Mouse (Mus musculus) spleen, adult 2 months (tissue): ENCODE measurements around the gene Tmem11. TPM values are rescaled to one million over a fixed set of nuclear protein-coding genes. Genes with fewer than 3 reads are reported as not detected.

Source experiments
- DNase-seq, 2 experiments: peaks; one replicate each; pipeline versions ENCODE4 v3.0.0 to v3.0.0-alpha.2; 2012 to 2021; ENCODE audit warnings: low spot score in 2 of 2, low read depth in 1 of 2
- H3K27ac ChIP-seq: fragments of 200-500 bp; 2 replicates; pipeline ENCODE4 v1.5.1; 2012; ENCODE audit warnings: low read length, inconsistent platforms; ENCODE audit not compliant: insufficient read depth
- H3K27me3 ChIP-seq: fragments of 200-500 bp; 2 replicates; pipeline ENCODE4 v1.6.1; 2012; ENCODE audit warnings: mild to moderate bottlenecking, moderate library complexity, low read length, inconsistent platforms; ENCODE audit not compliant: control insufficient read depth, insufficient read depth
- H3K36me3 ChIP-seq: fragments of 200-500 bp; 2 replicates; pipeline ENCODE4 v1.6.1; 2012; ENCODE audit warnings: mild to moderate bottlenecking, low read length, inconsistent platforms; ENCODE audit not compliant: control insufficient read depth, insufficient read depth
- H3K4me1 ChIP-seq: fragments of 200-500 bp; 2 replicates; pipeline ENCODE4 v1.6.1; 2011; ENCODE audit warnings: inconsistent platforms; ENCODE audit not compliant: control insufficient read depth, insufficient read depth, insufficient read length
- H3K4me3 ChIP-seq: fragments of 200-500 bp; 2 replicates; pipeline ENCODE4 v1.5.1; 2011; ENCODE audit warnings: mild to moderate bottlenecking, inconsistent platforms; ENCODE audit not compliant: insufficient read depth, insufficient read length; ENCODE audit errors: extremely low read depth
- CTCF ChIP-seq: fragments of 200-500 bp; IDR thresholded peaks from 2 replicates; pipeline ENCODE4 v1.5.1; 2011; ENCODE audit warnings: mild to moderate bottlenecking, inconsistent platforms; ENCODE audit not compliant: insufficient read depth, insufficient read length, insufficient replicate concordance; ENCODE audit errors: extremely low read depth
- POLR2A ChIP-seq: fragments of 200-500 bp; IDR thresholded peaks from 2 replicates; pipeline ENCODE4 v1.6.1; 2011; ENCODE audit warnings: low read depth, low read length, inconsistent platforms
- WGBS: fragments of 180-500 bp; shearing (Covaris S2); methylation state at CpG from one replicate; pipeline ENCODE4 v1.1.7; 2018; 5-methylcytosine and 5-hydroxymethylcytosine counted together
- polyA plus RNA-seq: library from polyadenylated mRNA; depleted of rRNA; stranded (reverse); fragments of >200 nt; gene quantifications from 2 replicates; pipeline ENCODE4 v1.2.3, GENCODE M21; 2012; rRNA removed

The Tmem11 gene
- polyA plus RNA-seq, 1 experiment = 32.5 TPM

DNA sequence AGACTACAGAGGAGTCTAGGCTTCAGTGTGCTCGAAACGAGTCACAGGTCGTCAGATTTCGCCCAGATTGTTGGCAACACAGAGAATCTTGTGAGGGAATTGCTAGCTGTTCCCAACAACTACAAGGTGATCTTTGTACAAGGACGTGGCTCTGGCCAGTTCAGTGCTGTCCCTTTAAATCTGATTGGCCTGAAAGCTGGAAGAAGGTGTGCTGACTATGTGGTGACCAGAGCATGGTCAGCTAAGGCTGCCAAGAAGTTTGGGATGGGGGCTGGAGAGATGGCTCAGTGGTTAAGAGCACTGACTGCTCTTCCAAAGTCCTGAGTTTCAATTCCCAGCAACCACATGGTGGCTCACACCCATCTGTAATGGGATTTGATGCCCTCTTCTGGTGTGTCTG, 62.7 kb downstream of the Tmem11 start:
- H3K4me1 ChIP-seq = no peaks in the 10 kb centered on the region
- H3K27ac ChIP-seq = no peak overlapping the region
- DNase-seq = no peak
- TF ChIP-seq POLR2A = no peak
- no peak for TF ChIP-seq CTCF
- no peaks in the 10 kb centered on the region for H3K27me3 ChIP-seq
- no peaks in the 10 kb centered on the region for H3K36me3 ChIP-seq
- WGBS = 71% methylated on average over 5 of the region's 5 CpGs
- H3K4me3 ChIP-seq = no peak overlapping the region

Other genes with a start within 250 kb of the Tmem11 start
- 38.6 and 50.7 TPM in 2 replicates for gene Llgl1, start 179.5 kb downstream of the Tmem11 start, polyA plus RNA-seq
- gene Flii, start 152.0 kb downstream of the Tmem11 start, polyA plus RNA-seq = 164 and 199 TPM in 2 replicates
- gene Mief2, start 150.9 kb downstream of the Tmem11 start, polyA plus RNA-seq = 12.8 and 14.6 TPM in 2 replicates
- 7.3 and 9.5 TPM in 2 replicates for gene Top3a, start 101.9 kb downstream of the Tmem11 start, polyA plus RNA-seq
- 12.2 and 12.5 TPM in 2 replicates for gene Smcr8, start 101.7 kb downstream of the Tmem11 start, polyA plus RNA-seq
- gene Shmt1, start 67.6 kb downstream of the Tmem11 start, polyA plus RNA-seq = 7.8 and 9.6 TPM in 2 replicates
- 5.6 and 6.0 TPM in 2 replicates for gene Dhrs7b, start 48.6 kb downstream of the Tmem11 start, polyA plus RNA-seq
- gene Natd1, start 35.5 kb upstream of the Tmem11 start, polyA plus RNA-seq = 23.2 and 27.1 TPM in 2 replicates
- gene Map2k3, start 52.8 kb upstream of the Tmem11 start, polyA plus RNA-seq = 22.0 and 23.2 TPM in 2 replicates
- 0.06 TPM in 2 replicates for gene Kcnj12, start 143.3 kb upstream of the Tmem11 start, polyA plus RNA-seq
- gene Tnfrsf13b, start 247.5 kb upstream of the Tmem11 start, polyA plus RNA-seq = 221 and 304 TPM in 2 replicates